Mouse (Mus musculus) right cerebral cortex, postnatal 25 days (tissue): Measurements from ENCODE around the gene Coq8b.

Source experiments
- DNase-seq: peaks from one replicate; pipeline ENCODE4 v3.0.0; 2022

Coq8b gene

DNA sequence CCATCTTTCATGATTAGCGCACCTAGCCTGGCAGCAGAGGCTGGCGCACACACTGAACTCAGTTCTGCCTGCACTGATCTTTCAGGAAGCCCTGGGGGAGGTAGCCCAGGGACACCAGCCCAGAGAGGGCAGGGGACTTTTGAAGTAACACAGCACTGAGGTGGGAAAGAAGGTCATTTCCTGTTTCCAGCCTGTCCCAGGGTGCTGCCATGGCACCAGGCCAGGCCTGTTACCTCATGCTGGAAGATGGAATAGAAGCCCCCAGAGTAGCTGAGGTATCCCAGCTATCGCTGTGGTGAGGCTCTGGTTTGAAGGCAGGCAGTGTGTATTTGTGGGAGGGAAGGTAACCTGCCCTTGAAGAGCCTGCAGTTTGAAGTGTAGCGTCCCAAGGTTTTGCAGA, 42.1 kb downstream of the Coq8b start:
- no peak for DNase-seq

DNA sequence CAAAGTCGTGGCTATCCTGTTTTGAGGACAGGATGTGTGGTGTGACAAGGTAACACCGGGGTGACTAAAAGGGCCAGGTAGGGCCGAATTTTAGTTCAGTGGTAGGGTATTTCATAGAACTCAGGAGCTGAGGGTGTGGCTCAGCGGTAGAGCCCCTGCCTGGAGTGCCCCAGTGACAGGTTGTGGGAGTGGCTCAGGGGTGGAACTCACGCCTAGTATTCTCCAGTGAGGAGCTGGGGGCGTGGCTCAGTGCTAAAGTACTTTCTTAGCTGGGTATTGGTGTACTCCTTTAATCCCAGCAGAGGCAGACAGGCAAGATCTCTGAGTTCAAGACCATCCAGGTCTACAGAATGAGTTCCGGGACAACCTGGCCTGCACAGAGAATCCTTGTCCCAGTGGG, 43.2 kb downstream of the Coq8b start:
- no peak for DNase-seq

DNA sequence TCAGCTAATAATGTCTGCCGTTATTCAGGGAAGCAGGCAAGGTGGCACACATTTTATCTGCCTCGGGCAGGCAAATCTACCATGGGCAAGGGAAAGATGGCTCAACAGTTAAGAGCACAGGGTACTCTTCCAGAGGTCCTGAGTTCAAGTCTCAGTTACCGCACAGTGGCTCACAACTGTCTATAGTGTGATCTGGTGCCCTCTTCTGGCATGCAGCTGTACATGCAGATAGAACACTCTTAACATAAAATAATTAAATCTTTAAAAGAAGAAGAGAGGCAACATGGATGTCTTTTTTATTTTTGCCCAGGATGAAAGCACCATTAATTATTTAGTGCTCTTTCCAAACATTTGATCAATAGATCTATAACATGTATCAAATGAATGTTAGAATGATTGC, 44.4 kb downstream of the Coq8b start:
- no peak for DNase-seq

DNA sequence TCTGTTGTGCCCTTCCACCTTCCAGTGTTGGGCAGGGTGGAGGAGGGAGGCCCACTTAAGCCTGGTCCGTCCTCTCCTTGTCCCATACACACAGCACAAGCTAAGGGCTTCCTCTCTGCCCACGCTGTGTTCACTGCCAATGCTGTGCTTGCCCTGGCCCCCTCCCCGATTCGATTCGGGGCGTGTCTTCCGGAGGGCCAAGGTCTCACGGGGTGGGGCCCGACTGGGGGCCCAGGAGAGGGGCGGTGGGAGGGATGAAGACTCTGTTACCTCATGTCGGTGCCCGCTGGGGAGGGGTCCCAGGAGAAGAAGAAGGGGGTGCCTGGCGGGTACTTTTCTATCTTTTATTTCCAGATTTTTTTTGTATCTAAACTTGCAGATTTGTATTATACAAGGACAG, 48.9 kb downstream of the Coq8b start:
- DNase-seq, result no peak

DNA sequence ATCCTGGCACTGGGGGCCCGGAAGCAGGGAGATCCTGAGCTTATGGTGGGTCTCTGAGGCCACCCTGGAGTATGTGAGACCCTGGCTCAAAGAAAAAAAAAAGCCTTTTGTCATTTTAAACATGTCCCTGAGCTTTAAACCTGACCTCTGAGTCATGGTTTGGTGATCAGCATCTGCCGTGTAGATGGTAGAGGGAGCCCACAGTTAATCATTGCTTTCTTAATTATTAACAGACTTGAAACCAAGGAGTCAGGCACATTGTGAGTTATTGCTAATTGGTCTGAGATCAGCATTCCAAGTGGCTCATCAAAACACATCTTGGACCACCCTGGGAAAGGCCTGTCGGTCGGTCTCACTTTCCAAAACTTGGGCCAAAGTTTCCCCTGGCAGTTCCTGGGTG, 49.4 kb downstream of the Coq8b start:
- no peak for DNase-seq

DNA sequence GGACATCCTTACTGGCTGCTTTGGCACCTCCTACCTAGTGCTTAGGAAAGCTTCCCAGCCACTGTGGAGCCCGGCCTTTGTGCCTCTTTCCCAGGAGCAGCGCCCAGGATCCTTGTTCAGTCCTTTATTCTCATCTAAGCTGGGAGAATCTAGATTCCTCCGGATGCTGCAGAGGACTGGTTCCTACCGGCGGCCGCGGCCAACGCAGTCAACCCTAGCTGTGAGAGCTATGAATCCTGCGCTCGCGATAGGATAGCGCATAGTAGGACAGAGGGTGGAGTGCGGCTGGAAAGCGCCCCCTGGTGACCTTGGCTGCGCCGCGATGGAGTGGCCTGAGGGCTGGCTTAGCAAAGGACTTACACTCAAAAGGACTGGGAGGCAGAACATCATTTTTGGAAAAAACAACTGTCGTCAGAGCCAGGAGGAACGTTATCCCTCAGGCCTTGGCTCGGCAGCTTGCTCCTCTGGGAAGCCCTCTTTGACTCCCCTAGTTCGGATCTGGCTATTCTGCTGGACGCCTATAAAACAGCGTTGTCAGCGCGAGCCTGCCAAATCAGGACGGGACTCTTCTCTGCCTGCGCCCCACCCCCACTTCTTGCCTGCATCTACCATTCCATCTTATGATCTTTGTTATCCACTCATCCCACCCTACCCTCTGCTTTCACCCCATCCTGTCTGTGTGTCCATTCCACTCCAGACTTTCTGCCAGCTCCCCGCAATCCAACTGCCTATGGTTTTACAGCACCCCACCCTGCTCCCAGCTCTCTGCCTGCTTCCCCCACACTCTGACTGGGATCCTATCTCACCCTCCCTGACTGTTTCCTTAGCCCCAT, 52.3 kb downstream of the Coq8b start:
- no peak for DNase-seq

DNA sequence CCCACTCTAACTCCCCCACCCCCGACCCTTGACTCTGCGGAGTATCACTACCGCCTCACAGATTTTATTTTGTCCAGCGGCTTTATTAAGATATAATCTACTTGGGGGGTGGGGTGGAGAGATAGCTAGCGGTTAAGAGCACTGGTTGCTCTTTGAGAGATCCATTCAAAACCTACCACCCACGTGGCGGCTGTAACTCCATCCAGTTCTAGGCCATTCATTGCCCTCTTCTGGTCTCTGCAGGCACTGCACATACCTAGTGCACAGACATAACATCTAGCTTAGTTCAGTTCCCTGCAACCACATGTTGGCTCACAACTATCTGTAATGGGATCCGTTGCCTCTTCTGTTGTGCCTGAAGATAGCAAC, 52.9 kb downstream of the Coq8b start:
- no peak for DNase-seq

DNA sequence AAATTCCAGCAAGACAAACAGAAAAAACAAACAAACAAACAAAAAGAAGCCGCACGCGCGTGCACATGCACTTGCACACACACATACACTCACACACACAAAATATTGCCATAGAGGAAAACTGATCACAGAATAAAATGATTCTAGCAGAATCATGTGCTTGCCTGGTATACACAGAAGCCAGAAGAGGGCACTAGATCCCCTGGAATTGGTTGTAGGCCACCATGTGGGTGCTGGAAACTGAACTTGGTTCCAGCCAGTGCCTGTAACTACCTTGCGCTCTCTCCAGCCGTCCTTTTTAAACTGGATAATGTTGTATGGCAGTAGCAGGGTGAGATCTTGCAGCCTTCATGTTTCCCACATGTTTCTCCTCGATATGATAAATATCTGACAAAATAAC, 55.9 kb downstream of the Coq8b start:
- no peak for DNase-seq

DNA sequence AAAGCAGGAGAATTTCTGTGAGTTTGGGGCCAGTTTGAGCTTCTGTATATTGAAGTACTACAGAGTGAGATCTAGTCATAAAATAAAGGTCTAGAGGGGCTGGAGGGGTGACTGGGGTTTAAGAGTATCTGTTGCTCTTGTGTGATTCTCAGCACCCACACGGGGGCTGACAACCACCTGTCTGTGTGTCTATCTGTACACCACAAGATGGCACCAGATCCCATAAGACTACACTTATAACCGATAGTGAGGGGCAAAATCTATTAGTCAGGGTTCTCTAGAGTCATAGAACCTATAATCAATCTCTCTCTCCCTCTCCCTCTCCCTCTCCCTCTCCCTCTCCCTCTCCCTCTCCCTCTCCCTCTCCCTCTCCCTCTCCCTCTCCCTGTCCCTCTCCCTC, 57.7 kb downstream of the Coq8b start:
- no peak for DNase-seq

DNA sequence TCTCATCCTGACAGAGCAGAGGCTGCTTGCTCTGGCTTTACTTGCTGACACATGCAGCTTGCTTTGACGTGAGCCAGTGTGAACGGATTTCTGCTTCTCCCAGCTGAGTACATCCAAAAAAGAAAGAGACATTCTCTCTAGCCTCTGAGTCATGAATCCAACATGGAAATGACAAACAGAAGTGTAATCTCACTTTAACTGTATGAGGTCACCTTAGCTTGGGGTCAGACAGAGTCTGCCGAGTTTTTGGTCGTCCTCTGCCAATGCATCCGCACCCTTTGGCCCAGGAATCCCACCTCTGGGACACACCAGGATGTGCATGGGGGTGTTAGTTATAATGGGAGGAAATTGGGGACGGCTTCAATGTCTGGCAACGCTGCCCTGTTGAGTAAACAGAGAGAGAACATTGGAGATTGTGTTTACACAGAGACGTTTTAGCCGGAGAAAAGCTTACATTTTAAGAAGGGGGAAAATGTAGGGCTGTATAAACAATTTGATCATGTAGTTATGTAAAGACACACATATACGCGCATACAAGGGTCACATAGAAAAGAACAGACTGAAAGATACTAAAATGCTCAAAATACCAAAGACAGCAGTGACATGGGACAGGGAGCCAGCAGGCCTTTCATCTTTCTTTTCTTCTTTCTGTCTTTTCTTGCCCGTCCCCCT, 59.1 kb downstream of the Coq8b start:
- DNase-seq, result no peak

DNA sequence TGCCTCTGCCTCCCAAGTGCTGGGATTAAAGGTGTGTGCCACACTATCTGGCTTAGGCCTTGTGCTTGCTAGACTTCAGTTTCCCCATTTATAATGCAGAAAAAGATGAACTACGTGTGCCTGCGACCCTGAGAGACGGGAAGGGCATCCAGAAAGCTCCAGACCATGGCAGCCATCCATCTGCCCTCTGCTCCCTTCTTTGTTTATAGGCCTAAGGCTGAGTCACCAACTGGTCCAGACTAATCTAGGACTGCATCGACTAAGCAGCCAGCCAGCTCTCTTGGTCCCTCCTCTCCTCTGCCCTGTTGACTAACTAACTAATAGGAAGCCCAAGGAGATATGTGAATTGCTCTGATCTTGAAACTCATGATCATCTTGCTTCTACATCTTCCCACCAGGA, 63.1 kb downstream of the Coq8b start:
- DNase-seq, result no peak

DNA sequence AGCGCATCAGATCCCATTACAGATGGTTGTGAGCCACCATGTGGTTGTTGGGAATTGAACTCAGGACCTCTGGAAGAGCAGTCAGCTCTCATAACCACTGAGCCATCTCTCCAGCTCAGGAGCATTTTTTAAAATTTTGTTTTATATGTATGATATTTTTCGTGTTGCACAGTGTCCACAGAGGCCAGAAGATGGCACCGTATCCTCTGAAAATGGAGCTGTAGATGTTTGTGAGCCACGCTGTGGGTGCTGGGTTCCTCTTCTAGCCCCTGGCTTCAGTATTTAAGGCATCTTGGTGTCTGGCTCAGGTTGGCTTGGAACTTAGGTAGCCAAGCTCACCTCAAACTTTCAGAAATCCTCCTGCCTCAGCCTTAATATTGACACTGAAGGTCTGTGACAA, 63.7 kb downstream of the Coq8b start:
- no peak for DNase-seq

DNA sequence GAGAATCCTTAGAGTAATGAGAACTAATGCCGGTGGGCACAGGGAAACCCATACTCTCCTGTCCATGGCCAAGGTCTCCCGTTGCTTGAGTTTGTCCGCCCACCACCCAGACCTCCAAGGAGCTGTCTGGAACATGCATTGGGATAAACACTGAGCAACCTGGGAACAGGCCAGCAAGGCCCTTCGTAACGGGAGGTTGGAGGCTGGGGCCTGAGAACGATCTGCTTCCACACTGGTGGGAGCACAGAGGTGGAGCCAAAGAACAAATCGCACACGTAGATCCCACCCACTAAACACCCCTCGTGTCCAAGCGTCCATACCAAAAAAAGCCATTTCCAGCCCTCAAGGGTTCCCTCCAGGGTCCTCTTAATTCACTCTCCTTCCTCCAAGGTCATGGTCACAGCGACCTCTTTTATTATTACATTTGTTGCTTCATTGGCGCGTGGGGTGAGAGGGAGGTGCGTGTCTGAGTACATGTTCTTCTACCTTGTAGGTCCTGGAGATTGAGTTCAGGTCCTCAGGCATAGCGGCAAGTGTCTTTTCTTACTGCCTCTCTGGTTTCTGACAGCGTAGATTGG, 65.3 kb downstream of the Coq8b start:
- DNase-seq, result no peak

DNA sequence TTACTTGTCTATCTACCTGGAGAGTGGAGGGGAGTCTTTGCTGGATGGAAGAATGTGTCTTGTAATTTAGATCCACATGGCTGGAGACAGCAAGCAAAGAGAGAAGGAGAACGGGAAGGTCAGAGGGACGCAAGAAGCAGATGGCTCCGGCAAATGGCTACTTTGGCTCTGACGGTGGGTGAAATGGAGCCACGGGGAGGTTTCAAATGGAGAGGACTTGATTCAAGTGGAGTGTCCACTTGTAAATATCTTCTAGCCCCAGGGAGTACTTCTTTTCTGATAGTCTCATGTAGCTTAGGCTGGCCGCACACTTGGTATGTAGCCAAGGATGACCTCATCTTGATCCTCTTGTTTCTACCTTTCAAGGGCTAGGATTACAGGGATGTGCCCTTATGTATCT, 66.0 kb downstream of the Coq8b start:
- no peak for DNase-seq

DNA sequence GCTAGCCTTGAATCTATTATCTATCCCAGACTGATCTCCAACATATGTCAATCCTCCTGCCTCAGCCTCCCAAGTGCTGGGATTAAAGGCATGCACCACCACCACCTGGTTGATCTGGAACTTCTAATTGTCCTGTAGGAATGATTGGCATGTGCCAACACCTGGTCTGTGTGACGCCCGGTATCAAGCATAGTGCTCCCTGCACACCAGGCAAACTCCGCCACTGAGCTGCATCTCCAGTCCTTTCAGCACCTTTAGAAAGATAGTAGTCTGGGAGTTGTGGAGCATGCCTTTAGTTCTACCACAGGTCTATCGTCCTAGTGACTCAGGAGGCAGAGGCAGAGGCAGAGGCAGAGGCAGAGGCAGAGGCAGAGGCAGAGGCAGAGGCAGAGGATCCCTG, 67.5 kb downstream of the Coq8b start:
- DNase-seq, result no peak

DNA sequence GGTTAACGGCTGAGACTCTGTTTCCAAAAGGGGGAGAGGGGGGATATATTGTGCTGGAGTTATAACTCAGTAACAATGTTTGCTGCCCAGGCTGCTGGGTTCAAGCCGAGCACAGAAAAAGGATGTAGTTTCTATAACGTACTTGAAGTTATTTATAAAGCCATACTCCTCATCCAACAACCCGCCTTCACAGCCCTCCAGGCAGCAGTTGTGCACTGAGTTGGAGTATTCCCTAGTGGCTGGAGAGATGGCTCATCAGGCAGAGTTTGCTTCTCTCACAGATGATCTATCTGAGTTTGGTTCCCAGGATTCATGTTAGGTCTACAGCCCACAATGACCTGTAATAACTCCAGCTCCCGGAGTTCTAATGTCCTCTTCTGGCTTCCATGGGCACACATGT, 68.0 kb downstream of the Coq8b start:
- no peak for DNase-seq

DNA sequence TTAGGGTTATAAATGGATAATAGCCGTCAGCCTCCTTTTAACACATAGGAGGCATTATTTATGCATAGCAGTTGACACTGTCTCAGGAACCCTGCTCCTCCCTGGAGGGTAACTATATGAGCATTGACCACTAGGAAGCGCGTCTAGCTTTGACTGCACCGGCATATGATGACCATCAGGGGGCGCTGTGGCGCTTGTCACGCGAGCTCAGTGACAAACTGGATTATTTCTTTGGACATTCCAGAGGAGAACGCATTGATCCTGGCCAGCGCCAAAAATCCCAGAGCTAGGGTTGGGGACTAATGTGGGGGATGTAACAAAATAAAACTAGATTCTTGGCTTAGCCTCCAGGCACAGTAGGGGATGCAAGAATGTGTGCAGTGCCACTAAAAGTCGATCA, 69.3 kb downstream of the Coq8b start:
- peak; percentile 52 for DNase-seq

DNA sequence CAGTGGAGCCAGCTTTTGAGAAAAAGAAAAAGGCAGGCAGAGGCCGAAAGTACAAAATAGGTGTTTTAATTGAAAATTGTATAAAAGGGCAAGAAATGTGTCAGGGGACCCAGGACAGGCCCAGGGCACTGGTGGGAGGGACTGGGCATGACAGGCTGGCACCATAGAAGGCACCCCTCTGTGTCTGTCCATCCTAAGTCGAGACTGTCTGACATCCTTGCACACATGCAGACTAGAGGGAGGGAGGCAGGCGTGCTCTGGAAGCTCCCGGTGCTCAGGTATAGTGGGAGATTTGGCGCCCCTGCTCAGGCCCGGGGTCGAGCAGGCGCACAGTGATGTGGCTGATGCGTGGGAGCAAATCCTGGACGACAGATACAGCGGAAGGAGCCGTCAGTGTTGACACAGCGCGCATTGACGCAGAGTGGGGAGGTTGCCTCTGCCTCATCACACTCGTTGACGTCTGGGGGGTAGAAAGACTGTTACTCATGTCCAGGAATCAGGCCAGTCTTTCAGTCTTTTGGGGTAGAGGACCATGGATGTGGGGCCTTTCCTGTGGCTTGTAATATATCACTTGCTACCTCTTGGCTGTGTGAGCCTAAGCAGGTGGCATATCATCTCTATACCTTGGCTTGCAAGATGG, 72.4 kb downstream of the Coq8b start:
- no peak for DNase-seq

DNA sequence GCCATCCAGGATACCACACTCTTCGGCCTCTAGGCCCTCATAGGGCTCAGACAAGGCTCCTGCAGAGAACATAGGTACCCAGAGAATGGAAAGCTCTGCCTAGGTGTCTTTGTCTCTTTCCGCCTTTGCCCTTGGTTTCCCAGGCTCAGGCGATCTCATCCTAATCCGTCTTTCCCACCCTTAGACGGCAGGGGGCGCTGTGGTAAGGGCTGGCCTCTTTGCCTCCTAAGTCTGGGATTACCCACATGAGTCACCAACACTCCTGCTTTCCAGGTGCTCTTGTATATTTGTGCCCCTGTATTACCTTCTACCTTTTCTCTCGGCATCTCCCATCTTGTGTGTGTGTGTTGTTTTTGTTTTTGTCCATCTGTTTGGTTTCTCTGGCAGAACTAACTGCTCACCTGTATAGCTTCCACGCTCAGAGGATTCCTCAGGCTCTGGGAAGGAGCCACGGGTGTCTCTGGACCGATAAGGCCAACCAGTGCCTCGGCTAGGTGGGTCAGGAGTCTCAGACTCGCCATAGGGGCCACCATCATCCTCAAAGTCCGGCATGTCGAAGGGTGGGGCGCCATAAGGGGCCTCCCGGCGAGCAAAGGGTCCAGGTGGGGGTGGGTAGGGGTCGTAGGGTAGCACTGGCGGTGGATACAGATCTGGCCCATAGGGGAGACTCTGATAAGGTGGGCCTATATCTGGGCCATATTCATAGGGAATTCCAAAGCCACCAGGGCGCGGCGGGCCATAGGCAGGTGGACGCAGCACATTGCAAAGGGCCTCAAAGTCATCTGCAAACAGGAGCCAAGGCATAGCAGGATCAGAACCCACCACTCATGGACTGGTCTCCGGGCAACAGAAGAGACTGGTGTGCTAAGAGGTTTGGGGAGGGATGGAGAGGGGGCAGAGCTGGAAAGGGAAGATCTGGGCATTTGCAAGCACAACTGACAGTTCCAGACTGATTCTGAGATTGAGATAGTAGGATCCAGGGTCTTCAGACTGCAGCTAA, 73.6 kb downstream of the Coq8b start:
- DNase-seq, result no peak

DNA sequence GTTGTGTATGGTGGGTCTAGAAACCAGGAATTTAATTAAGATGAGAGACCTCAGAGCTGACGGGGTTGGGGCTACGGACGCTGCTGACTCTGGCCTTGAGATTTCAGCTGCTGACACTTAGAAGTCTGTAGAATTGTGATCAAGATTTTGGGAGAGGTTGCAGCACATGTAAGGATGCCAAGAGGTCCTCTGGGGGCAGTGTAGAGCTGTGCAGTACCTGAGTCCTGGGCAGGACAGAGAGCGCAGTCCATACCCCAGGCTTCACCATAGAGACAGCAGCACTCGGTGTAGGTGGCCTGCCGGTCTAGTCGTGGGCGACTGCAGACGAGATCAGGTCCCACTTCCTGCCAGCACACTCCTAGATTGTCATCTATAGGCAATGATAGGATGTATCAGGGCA, 74.7 kb downstream of the Coq8b start:
- DNase-seq, result no peak
